Mouse (Mus musculus) forebrain, embryonic 12.5 days (tissue): ENCODE measurements around the gene Mrpl39. TPM values are rescaled to one million over a fixed set of nuclear protein-coding genes. Genes with fewer than 3 reads are reported as not detected.

Experiments
- ATAC-seq: fragments of 200-750 bp; cut with Nextera tagmentation; 2 replicates; pipeline ENCODE4 v1.8.0; 2017; ENCODE audit warnings: moderate TSS enrichment; ENCODE audit not compliant: low FRiP score
- H3K27ac ChIP-seq: fragments of 300-500 bp; sonication (generic); 2 replicates; pipeline ENCODE4 v1.5.1; 2016; ENCODE audit warnings: mild to moderate bottlenecking
- H3K27me3 ChIP-seq: fragments of 300-500 bp; sonication (generic); 2 replicates; pipeline ENCODE4 v1.6.1; 2016; ENCODE audit warnings: mild to moderate bottlenecking
- H3K36me3 ChIP-seq: fragments of 300-500 bp; sonication (generic); replicated peaks from 2 replicates; pipeline ENCODE4 v1.6.1; 2016; ENCODE audit warnings: mild to moderate bottlenecking
- H3K4me1 ChIP-seq: fragments of 300-500 bp; sonication (generic); 2 replicates; pipeline ENCODE4 v1.6.1; 2016
- H3K4me2 ChIP-seq: fragments of 300-500 bp; sonication (generic); 2 replicates; pipeline ENCODE4 v1.6.1; 2016; ENCODE audit warnings: mild to moderate bottlenecking, moderate library complexity
- H3K4me3 ChIP-seq: fragments of 300-500 bp; sonication (generic); replicated peaks from 2 replicates; pipeline ENCODE4 v1.5.1; 2016; ENCODE audit warnings: mild to moderate bottlenecking
- H3K9ac ChIP-seq: fragments of 300-500 bp; sonication (generic); 2 replicates; pipeline ENCODE4 v1.6.1; 2016; ENCODE audit warnings: mild to moderate bottlenecking
- H3K9me3 ChIP-seq: fragments of 300-500 bp; sonication (generic); 2 replicates; pipeline ENCODE4 v1.6.1; 2016
- WGBS: fragments of 180-500 bp; shearing (Covaris S2); methylation state at CpG from one replicate; pipeline ENCODE4 v1.1.7; 2016; 5-methylcytosine and 5-hydroxymethylcytosine counted together
- polyA plus RNA-seq: library from polyadenylated mRNA; unstranded; fragments of >200 nt; fragmentation: Nextera tagmentation; extraction: Ambion mirVana; gene quantifications from 2 replicates; pipeline ENCODE4 v1.2.1, GENCODE M21; 2016

Gene Mrpl39
- 49.3 and 53.3 TPM in 2 replicates for polyA plus RNA-seq

GRCm38 (mm10) chr16:84735166-84736105 is at the start of gene Mrpl39:
Gene Mrpl39, minus strand, starts transcription at chr16:84735742.
- Histone ChIP-seq H3K9ac (peak within 1 kb of the TSS; percentile 73), H3K9me3 (no peaks in the 10 kb centered on the region), H3K4me1 (peaks cover 9% of the 10 kb centered on the region), H3K4me3 (peak within 1 kb of the TSS; percentile 75), H3K27me3 (0 out of 2 replicates have a peak, but pooled peaks cover 3% of the 10 kb centered on the region), H3K36me3 (peaks cover 14% of the 10 kb centered on the region), H3K27ac (peak within 1 kb of the TSS; percentile 69; the same call in 1 of the 2 replicates), H3K4me2 (peak within 1 kb of the TSS; percentile 64)
- whole genome bisulfite sequencing = 2% methylated on average over 66 of the region's 66 CpGs
- ATAC-seq = peak; percentile 99

DNA sequence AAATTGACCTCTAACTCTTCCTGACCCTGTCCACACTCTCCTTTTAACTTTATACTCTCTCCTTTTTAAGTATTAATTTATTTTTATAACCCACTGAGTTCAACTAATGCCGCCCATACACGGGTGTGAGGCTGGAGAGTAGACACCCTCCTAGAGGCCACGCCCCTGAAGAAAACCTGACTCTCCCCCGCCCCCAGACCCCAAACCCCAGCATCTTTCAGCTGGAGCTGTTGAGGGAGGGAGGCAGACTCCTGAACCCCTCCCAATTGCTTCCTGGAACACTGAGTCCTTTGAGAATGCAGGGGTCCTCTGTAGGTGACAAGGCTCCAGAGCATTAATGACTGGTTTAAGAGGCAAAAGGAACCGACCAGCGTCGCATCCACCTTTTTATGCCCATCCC is 49.4 kb upstream of the Mrpl39 start:
- peaks cover 8% of the 10 kb centered on the region for H3K36me3 ChIP-seq
- no peaks in the 10 kb centered on the region for H3K27me3 ChIP-seq
- H3K27ac ChIP-seq = no peak overlapping the region
- no peak overlapping the region for H3K4me3 ChIP-seq
- ATAC-seq = no peak
- H3K4me1 ChIP-seq = peaks cover 4% of the 10 kb centered on the region; the same call in 1 of the 2 replicates
- H3K4me2 ChIP-seq = no peak overlapping the region
- H3K9ac ChIP-seq = no peak overlapping the region
- no peaks in the 10 kb centered on the region for H3K9me3 ChIP-seq
- WGBS = 9% methylated on average over 7 of the region's 7 CpGs

GRCm38 (mm10) chr16:84783279-84783678 is 47.7 kb upstream of the Mrpl39 start:
- H3K4me3 ChIP-seq = no peak overlapping the region
- H3K9ac ChIP-seq = no peak overlapping the region
- peaks cover 25% of the 10 kb centered on the region for H3K36me3 ChIP-seq
- no peaks in the 10 kb centered on the region for H3K9me3 ChIP-seq
- no peak overlapping the region for H3K4me2 ChIP-seq
- WGBS = 55% methylated on average over 2 of the region's 2 CpGs
- ATAC-seq = no peak
- H3K27ac ChIP-seq = no peak overlapping the region
- peaks cover 4% of the 10 kb centered on the region; the same call in 1 of the 2 replicates for H3K4me1 ChIP-seq
- H3K27me3 ChIP-seq = no peaks in the 10 kb centered on the region

GRCm38 (mm10) chr16:84779718-84780117 is 44.2 kb upstream of the Mrpl39 start:
- 89% methylated on average over 5 of the region's 5 CpGs for WGBS
- no peak for ATAC-seq
- H3K27ac ChIP-seq = no peak overlapping the region
- no peak overlapping the region for H3K4me3 ChIP-seq
- no peak overlapping the region for H3K9ac ChIP-seq
- no peak overlapping the region for H3K4me2 ChIP-seq
- no peaks in the 10 kb centered on the region for H3K27me3 ChIP-seq
- H3K9me3 ChIP-seq = no peaks in the 10 kb centered on the region
- peaks cover 11% of the 10 kb centered on the region for H3K4me1 ChIP-seq
- H3K36me3 ChIP-seq = peaks cover 22% of the 10 kb centered on the region

DNA sequence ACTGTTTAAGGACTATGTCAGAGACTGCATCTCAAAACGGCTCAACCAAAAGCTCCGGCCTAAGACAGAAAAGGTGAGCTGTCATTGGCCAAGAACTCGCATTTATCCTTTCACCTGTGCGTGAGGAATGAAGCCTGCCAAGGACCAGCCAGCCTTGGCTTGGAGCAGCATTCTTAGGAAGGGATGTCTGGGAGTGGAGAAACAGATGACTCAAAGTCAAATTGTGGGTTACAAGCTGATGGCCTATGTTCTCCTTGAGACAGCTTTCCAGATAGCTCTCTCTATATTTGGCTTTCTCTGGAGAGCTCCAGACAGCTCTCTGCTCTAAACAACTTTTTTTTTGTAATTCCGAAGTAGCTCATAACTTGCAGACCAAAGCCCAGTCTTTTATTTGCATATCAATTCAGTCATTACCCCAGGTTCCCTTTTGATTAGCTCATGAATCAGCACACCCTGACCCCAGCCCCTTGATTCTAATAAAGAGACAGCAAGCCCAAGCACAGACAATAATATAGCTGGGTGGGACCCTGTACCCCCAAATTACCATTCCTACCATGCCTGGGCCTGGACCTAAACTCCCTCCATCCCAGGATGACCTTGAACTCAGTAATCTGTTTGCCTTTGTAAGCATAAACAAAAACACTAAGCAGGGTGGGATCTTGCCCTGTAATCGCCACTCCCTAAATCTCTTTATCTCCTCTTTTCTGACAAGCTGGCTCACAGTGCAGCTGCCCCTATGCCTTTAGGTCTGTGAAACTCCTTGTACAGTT is 43.5 kb upstream of the Mrpl39 start:
- H3K4me2 ChIP-seq = no peak overlapping the region
- H3K9me3 ChIP-seq = no peaks in the 10 kb centered on the region
- ATAC-seq = no peak
- 82% methylated on average over 6 of the region's 6 CpGs for WGBS
- H3K27me3 ChIP-seq = no peaks in the 10 kb centered on the region
- H3K27ac ChIP-seq = no peak overlapping the region
- H3K9ac ChIP-seq = no peak overlapping the region
- H3K36me3 ChIP-seq = peaks cover 22% of the 10 kb centered on the region
- H3K4me1 ChIP-seq = peaks cover 11% of the 10 kb centered on the region
- H3K4me3 ChIP-seq = no peak overlapping the region

DNA sequence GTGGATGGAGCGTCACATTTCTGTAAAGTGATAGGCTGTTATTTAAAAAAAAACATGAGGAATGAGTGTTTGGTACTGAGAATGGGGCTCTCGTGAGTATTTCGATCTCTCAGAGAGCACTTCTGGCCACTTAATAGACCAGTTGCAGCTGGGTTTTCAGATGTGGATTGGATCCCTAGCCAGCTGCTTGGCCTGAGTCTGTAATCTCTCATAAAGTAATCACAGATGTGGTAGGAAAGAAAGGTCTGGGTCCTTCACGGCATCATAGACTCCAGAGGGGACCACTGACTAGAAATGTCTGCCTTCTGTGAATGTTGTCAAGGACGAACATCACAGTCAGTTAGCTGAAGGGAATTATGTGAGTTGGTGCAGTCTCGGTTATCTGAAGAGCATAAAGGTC is 42.9 kb upstream of the Mrpl39 start:
- ATAC-seq = no peak
- no peak overlapping the region for H3K4me3 ChIP-seq
- H3K9ac ChIP-seq = no peak overlapping the region
- H3K27ac ChIP-seq = no peak overlapping the region
- H3K9me3 ChIP-seq = no peaks in the 10 kb centered on the region
- H3K4me1 ChIP-seq = peaks cover 11% of the 10 kb centered on the region
- H3K4me2 ChIP-seq = no peak overlapping the region
- WGBS = 86% methylated on average over 6 of the region's 6 CpGs
- H3K36me3 ChIP-seq = peaks cover 22% of the 10 kb centered on the region
- no peaks in the 10 kb centered on the region for H3K27me3 ChIP-seq

DNA sequence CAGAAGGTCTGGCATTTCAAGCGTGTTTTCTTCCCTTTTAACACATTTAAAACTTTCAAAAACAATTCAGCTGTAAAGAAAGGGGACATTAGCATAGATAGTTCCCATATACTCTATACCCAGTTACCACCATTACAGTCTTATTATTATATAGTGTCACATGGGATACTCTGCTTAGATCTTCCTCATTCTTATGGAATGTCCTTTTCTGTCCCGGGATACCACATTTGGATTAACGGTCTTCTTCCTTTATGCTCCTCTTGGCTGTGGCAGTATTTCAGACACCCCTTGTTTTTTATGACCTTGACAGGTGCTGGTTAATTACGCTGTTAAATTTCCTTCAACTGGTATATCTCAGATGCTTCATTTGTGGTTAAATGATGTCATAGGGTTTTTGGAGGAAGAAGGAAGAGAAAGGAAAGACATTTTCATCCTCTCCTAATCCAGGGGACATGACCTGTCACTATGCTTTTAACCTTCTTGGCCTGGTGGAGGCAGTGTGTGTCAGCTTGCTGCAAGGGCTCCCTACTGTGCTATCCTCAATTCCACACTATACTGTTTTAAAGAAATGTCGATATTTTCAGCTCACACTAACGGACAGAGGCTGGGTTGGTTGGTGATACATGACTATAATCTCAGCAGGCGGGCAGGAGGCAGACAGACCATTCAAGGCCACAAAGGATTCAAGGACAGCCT is 40.7 kb upstream of the Mrpl39 start:
- 57% methylated on average over 7 of the region's 7 CpGs for WGBS
- Histone ChIP-seq H3K4me1 (peaks cover 15% of the 10 kb centered on the region), H3K9me3 (no peaks in the 10 kb centered on the region), H3K4me2 (peak overlapping the region; percentile 74), H3K36me3 (peaks cover 22% of the 10 kb centered on the region), H3K27ac (no peak overlapping the region), H3K9ac (peak overlapping the region; percentile 84; the same call in 1 of the 2 replicates), H3K4me3 (peak overlapping the region; percentile 72), H3K27me3 (no peaks in the 10 kb centered on the region)
- ATAC-seq = no peak

DNA sequence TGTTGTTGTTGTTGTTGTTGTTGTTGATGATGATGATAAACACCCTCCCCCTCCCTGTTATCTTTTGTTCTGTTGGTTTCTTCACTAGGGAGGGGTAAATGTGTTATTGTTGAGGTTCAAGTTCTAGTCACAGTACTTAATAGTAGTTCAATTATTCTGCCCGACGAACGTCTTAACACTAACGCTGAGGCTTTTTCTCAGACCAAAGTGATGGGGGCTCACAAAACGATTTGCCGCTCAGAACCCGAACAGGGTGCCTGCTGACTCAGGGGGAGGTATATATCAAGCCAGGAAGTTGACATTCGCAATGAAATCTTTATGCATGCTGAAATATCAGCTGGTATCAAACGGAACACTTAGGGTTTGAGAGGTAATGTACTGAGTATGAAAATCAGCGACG is 39.8 kb upstream of the Mrpl39 start:
- H3K9me3 ChIP-seq = no peaks in the 10 kb centered on the region
- peaks cover 15% of the 10 kb centered on the region for H3K4me1 ChIP-seq
- peak overlapping the region; percentile 84 for H3K9ac ChIP-seq
- no peak for ATAC-seq
- no peak overlapping the region; the same call in 1 of the 2 replicates for H3K27ac ChIP-seq
- peak overlapping the region; percentile 74 for H3K4me2 ChIP-seq
- no peaks in the 10 kb centered on the region for H3K27me3 ChIP-seq
- WGBS = 20% methylated on average over 11 of the region's 11 CpGs
- H3K4me3 ChIP-seq = peak overlapping the region; percentile 72
- peaks cover 22% of the 10 kb centered on the region for H3K36me3 ChIP-seq

DNA sequence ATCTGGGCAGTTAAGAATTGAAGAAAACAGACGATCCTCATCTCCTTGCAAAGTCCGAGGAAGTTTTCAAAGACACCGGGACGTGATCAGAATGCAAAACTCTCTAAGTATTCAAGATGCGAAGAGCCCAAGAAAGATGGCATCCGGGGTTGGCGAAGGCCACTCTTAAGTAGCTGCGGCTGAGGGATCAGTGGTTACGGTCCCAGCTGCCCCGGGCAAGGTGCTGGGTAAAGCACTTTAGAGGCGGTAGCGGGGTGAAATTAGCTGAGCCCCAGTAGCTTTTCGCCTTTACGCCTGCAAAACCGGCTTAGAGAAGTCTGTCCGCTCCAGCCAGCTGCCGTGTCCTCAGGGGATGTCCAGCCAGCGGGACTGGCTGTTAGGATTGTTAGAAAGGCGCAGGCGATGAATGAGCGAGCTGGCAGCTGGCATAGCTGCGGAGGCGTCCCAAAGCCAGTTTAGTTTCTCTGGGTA is 39.3 kb upstream of the Mrpl39 start:
- Histone ChIP-seq H3K9ac (peak overlapping the region; percentile 84), H3K4me2 (peak overlapping the region; percentile 74), H3K4me3 (peak overlapping the region; percentile 72), H3K27ac (peak overlapping the region; percentile 97), H3K4me1 (peaks cover 15% of the 10 kb centered on the region), H3K36me3 (peaks cover 19% of the 10 kb centered on the region), H3K9me3 (no peaks in the 10 kb centered on the region), H3K27me3 (no peaks in the 10 kb centered on the region)
- peak; percentile 37 for ATAC-seq
- WGBS = 0% methylated on average over 23 of the region's 23 CpGs

- H3K27me3 ChIP-seq = no peaks in the 10 kb centered on the region
- ATAC-seq = peak; percentile 88
- peak within 1 kb of the TSS; percentile 97 for H3K27ac ChIP-seq
- H3K9ac ChIP-seq = peak within 1 kb of the TSS; percentile 84
- peak within 1 kb of the TSS; percentile 74 for H3K4me2 ChIP-seq
- peaks cover 15% of the 10 kb centered on the region for H3K4me1 ChIP-seq
- H3K9me3 ChIP-seq = no peaks in the 10 kb centered on the region
- H3K36me3 ChIP-seq = peaks cover 13% of the 10 kb centered on the region
- WGBS = under 1% methylated on average over 42 of the region's 43 CpGs
- H3K4me3 ChIP-seq = peak within 1 kb of the TSS; percentile 72
Measured at GRCm38 (mm10) chr16:84774003-84774703, 38.6 kb upstream of the Mrpl39 start, which contains the start of gene Jam2. Gene Jam2, plus strand, starts transcription at chr16:84774123.

- H3K27me3 ChIP-seq = no peaks in the 10 kb centered on the region
Measured at GRCm38 (mm10) chr16:84773268-84773861, 37.8 kb upstream of the Mrpl39 start.

More at GRCm38 (mm10) chr16:84773268-84773861, 37.8 kb upstream of the Mrpl39 start:
- H3K36me3 ChIP-seq = peaks cover 5% of the 10 kb centered on the region
- H3K4me3 ChIP-seq = peak overlapping the region; percentile 72
- peak overlapping the region; percentile 84 for H3K9ac ChIP-seq
- H3K4me1 ChIP-seq = peaks cover 15% of the 10 kb centered on the region
- H3K27ac ChIP-seq = peak overlapping the region; percentile 97
- ATAC-seq = peak; percentile 48
- under 1% methylated on average over 15 of the region's 15 CpGs for WGBS
- peak overlapping the region; percentile 74 for H3K4me2 ChIP-seq
- no peaks in the 10 kb centered on the region for H3K9me3 ChIP-seq
